Mouse (Mus musculus) liver, adult 2 months (tissue): Measurements from ENCODE around the gene Ttyh3.

Experiments
- CTCF ChIP-seq: fragments of 200-500 bp; IDR thresholded peaks from 2 replicates; pipeline ENCODE4 v1.5.1; 2011; ENCODE audit warnings: low read depth, low read length, control low read depth
- POLR2A ChIP-seq: fragments of 200-500 bp; IDR thresholded peaks from 2 replicates; pipeline ENCODE4 v1.6.1; 2011; ENCODE audit warnings: low read length, control low read depth; ENCODE audit not compliant: insufficient read depth; ENCODE audit errors: extremely low read depth

DNA sequence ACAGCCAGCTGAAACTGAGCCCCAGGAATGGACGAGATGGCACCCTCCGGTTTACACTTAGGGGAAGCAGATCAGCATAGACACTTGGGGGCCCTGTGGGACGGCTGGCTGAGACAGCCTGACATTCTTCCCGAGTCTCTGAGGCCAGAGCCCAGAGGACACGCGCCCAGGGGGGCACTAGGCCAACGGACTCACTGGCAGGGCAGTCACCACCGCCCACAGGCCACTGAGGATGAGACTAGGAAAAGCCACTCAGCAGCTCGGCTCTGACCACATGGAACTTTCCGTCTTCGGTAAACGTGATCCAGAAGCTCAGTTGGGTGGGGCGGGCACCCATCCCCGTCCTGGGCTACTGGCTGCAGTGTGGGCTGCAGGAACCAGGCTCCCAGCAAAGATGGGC, 9.0 kb downstream of the Ttyh3 start:
- TF ChIP-seq CTCF, result no peak
- no peak for TF ChIP-seq POLR2A
